Mouse (Mus musculus) layer of hippocampus, adult 18-20 months (tissue): Measurements from ENCODE around the gene Mdga1. TPM values are rescaled to one million over a fixed set of nuclear protein-coding genes. Genes with fewer than 3 reads are reported as not detected.
A peak's percentile ranks its signal among the peaks of the same experiment; 100 is the strongest.

Experiments
- DNase-seq, 2 experiments: peaks; one replicate each; pipeline ENCODE4 v3.0.0; 2022; ENCODE audit warnings: low spot score in 2 of 2
- total RNA-seq, 2 experiments: library from RNA; stranded (reverse); gene quantifications; 2 replicates each; pipeline ENCODE4 v1.2.3; 2021

Mdga1 gene
- total RNA-seq, 2 experiments from 2014 or later, result 53.8 to 63.8 TPM

GRCm38 (mm10) chr17:29849436-29849797, 120.5 kb downstream of the Mdga1 start:
- no peak for DNase-seq

- DNase-seq, result peak; percentile 69 to 82
Observed at GRCm38 (mm10) chr17:29848793-29849435, 121.0 kb downstream of the Mdga1 start.

GRCm38 (mm10) chr17:29847291-29847690, 122.6 kb downstream of the Mdga1 start:
- no peak for DNase-seq

- DNase-seq, result no peak
Observed at GRCm38 (mm10) chr17:29846284-29846683, 123.6 kb downstream of the Mdga1 start.

GRCm38 (mm10) chr17:29844949-29845348, 124.9 kb downstream of the Mdga1 start:
- no peak for DNase-seq

- DNase-seq, result no peak
Observed at GRCm38 (mm10) chr17:29843419-29844162, 126.3 kb downstream of the Mdga1 start.

GRCm38 (mm10) chr17:29841781-29842690, 127.9 kb downstream of the Mdga1 start:
- DNase-seq, result no peak

- DNase-seq, result no peak
Observed at GRCm38 (mm10) chr17:29838029-29838428, 131.9 kb downstream of the Mdga1 start.

GRCm38 (mm10) chr17:29837441-29837840, 132.4 kb downstream of the Mdga1 start:
- no peak for DNase-seq

GRCm38 (mm10) chr17:29834768-29835167, 135.1 kb downstream of the Mdga1 start:
- DNase-seq, result peak; percentile 72 to 89

- peak in 1 of 2 experiments; percentile 36 for DNase-seq
Observed at GRCm38 (mm10) chr17:29834333-29834732, 135.6 kb downstream of the Mdga1 start.

GRCm38 (mm10) chr17:29831696-29832095, 138.2 kb downstream of the Mdga1 start:
- DNase-seq, result no peak

- DNase-seq, result no peak
Observed at GRCm38 (mm10) chr17:29829136-29829535, 140.8 kb downstream of the Mdga1 start.

GRCm38 (mm10) chr17:29827602-29828001, 142.3 kb downstream of the Mdga1 start:
- DNase-seq, result no peak

- no peak for DNase-seq
Observed at GRCm38 (mm10) chr17:29824512-29825120, 145.3 kb downstream of the Mdga1 start.

GRCm38 (mm10) chr17:29824208-29824509, 145.7 kb downstream of the Mdga1 start:
- DNase-seq, result peak; percentile 30 to 34

GRCm38 (mm10) chr17:29823439-29824207, 146.3 kb downstream of the Mdga1 start:
- no peak for DNase-seq

GRCm38 (mm10) chr17:29819608-29820007, 150.3 kb downstream of the Mdga1 start:
- DNase-seq, result no peak

GRCm38 (mm10) chr17:29818989-29819388, 150.9 kb downstream of the Mdga1 start:
- no peak for DNase-seq

GRCm38 (mm10) chr17:29818264-29818945, 151.5 kb downstream of the Mdga1 start:
- no peak for DNase-seq
